Mouse (Mus musculus): ENCODE results near the gene Gm14226. TPM values are rescaled to one million over a fixed set of nuclear protein-coding genes. Genes with fewer than 3 reads are reported as not detected.
A peak's percentile ranks its signal among the peaks of the same experiment; 100 is the strongest.
"Not testable (repeated sequence)": the region's sequence is repeated elsewhere in the genome, so short reads cannot be mapped to it uniquely, and the experiment has no call there.

Gm14226 gene
- polyA plus RNA-seq, 1 experiment from 2014 or later: 0.31 TPM

- 86% methylated on average over 2 of the region's 2 CpGs for WGBS
- Histone ChIP-seq H3K9me3 (no peaks in the 10 kb centered on the region), H3K27ac (no peak overlapping the region), H3K36me3 (no peaks in the 10 kb centered on the region), H3K4me3 (no peak overlapping the region), H3K4me1 (replicated peaks) (peaks cover 16% of the 10 kb centered on the region), H3K27me3 (ENCODE audit: insufficient read depth, poor library complexity, severe bottlenecking) (no peaks in the 10 kb centered on the region)
- DNase-seq (ENCODE audit: low spot score): no peak
Measured at GRCm38 (mm10) chr2:155052681-155053080, 34.6 kb downstream of the Gm14226 start.

- H3K4me1 ChIP-seq (replicated peaks): peaks cover 16% of the 10 kb centered on the region
- H3K27me3 ChIP-seq (ENCODE audit: insufficient read depth, poor library complexity, severe bottlenecking); DNase-seq (ENCODE audit: low spot score); H3K36me3 ChIP-seq; H3K4me3 ChIP-seq; H3K27ac ChIP-seq; H3K9me3 ChIP-seq: not testable (repeated sequence)
- 91% methylated on average over 8 of the region's 8 CpGs for WGBS
Measured at GRCm38 (mm10) chr2:155053512-155053911, 35.4 kb downstream of the Gm14226 start.

- H3K4me1 ChIP-seq (replicated peaks): peaks cover 16% of the 10 kb centered on the region
- DNase-seq (ENCODE audit: low spot score): no peak
- H3K27ac ChIP-seq: no peak overlapping the region
- H3K9me3 ChIP-seq: no peaks in the 10 kb centered on the region
- no peaks in the 10 kb centered on the region for H3K27me3 ChIP-seq (ENCODE audit: insufficient read depth, poor library complexity, severe bottlenecking)
- peaks cover 8% of the 10 kb centered on the region for H3K36me3 ChIP-seq
- WGBS: 71% methylated on average over 3 of the region's 3 CpGs
- H3K4me3 ChIP-seq: no peak overlapping the region
Measured at GRCm38 (mm10) chr2:155054672-155055071, 36.6 kb downstream of the Gm14226 start.

- Histone ChIP-seq H3K4me1 (replicated peaks) (peaks cover 8% of the 10 kb centered on the region), H3K9me3 (no peaks in the 10 kb centered on the region), H3K27me3 (ENCODE audit: insufficient read depth, poor library complexity, severe bottlenecking) (no peaks in the 10 kb centered on the region), H3K27ac (no peak overlapping the region), H3K36me3 (peaks cover 16% of the 10 kb centered on the region), H3K4me3 (no peak overlapping the region)
- 74% methylated on average over 5 of the region's 5 CpGs for WGBS
- no peak for DNase-seq (ENCODE audit: low spot score)
Measured at GRCm38 (mm10) chr2:155056076-155056578, 38.1 kb downstream of the Gm14226 start.

GRCm38 (mm10) chr2:155057361-155057760 lies 39.3 kb downstream of the Gm14226 start:
- Histone ChIP-seq H3K27ac (no peak overlapping the region), H3K27me3 (ENCODE audit: insufficient read depth, poor library complexity, severe bottlenecking) (no peaks in the 10 kb centered on the region), H3K4me3 (no peak overlapping the region), H3K36me3 (peaks cover 29% of the 10 kb centered on the region), H3K9me3 (no peaks in the 10 kb centered on the region), H3K4me1 (replicated peaks) (no peaks in the 10 kb centered on the region)
- no peak for DNase-seq (ENCODE audit: low spot score)
- 69% methylated on average over 1 of the region's 1 CpGs for WGBS

- Histone ChIP-seq H3K27ac (no peak overlapping the region), H3K4me3 (no peak overlapping the region), H3K36me3 (peaks cover 38% of the 10 kb centered on the region), H3K4me1 (replicated peaks) (peaks cover 32% of the 10 kb centered on the region), H3K9me3 (no peaks in the 10 kb centered on the region), H3K27me3 (ENCODE audit: insufficient read depth, poor library complexity, severe bottlenecking) (peaks cover 7% of the 10 kb centered on the region; the same call in 1 of the 2 replicates)
- WGBS: 90% methylated on average over 9 of the region's 9 CpGs
- no peak for DNase-seq (ENCODE audit: low spot score)
Measured at GRCm38 (mm10) chr2:155071027-155071426, 53.0 kb downstream of the Gm14226 start.

- no peak for DNase-seq (ENCODE audit: low spot score)
- H3K4me3 ChIP-seq: peak overlapping the region; percentile 68
- WGBS: 87% methylated on average over 8 of the region's 8 CpGs
- H3K27ac ChIP-seq: peak overlapping the region; percentile 92; the same call in 1 of the 2 replicates
- no peaks in the 10 kb centered on the region for H3K9me3 ChIP-seq
- H3K36me3 ChIP-seq: peaks cover 23% of the 10 kb centered on the region
- H3K4me1 ChIP-seq (replicated peaks): peaks cover 32% of the 10 kb centered on the region
- peaks cover 7% of the 10 kb centered on the region; the same call in 1 of the 2 replicates for H3K27me3 ChIP-seq (ENCODE audit: insufficient read depth, poor library complexity, severe bottlenecking)
Measured at GRCm38 (mm10) chr2:155072353-155073145, 54.5 kb downstream of the Gm14226 start.

GRCm38 (mm10) chr2:155073347-155073746 lies 55.3 kb downstream of the Gm14226 start:
- Histone ChIP-seq H3K9me3 (no peaks in the 10 kb centered on the region), H3K4me1 (replicated peaks) (peaks cover 32% of the 10 kb centered on the region), H3K27me3 (ENCODE audit: insufficient read depth, poor library complexity, severe bottlenecking) (peaks cover 7% of the 10 kb centered on the region; the same call in 1 of the 2 replicates), H3K27ac (peak overlapping the region; percentile 92), H3K36me3 (peaks cover 15% of the 10 kb centered on the region), H3K4me3 (peak overlapping the region; percentile 68)
- DNase-seq (ENCODE audit: low spot score): no peak
- 34% methylated on average over 3 of the region's 3 CpGs for WGBS

GRCm38 (mm10) chr2:155073978-155074765 lies 56.1 kb downstream of the Gm14226 start, which contains the start of gene Ahcy:
Gene Ahcy, minus strand, starts transcription at chr2:155074497.
- Histone ChIP-seq H3K4me1 (replicated peaks) (peaks cover 32% of the 10 kb centered on the region), H3K4me3 (peak within 1 kb of the TSS; percentile 68), H3K27ac (peak within 1 kb of the TSS; percentile 92), H3K36me3 (peaks cover 7% of the 10 kb centered on the region), H3K27me3 (ENCODE audit: insufficient read depth, poor library complexity, severe bottlenecking) (peaks cover 7% of the 10 kb centered on the region; the same call in 1 of the 2 replicates), H3K9me3 (no peaks in the 10 kb centered on the region)
- WGBS: under 1% methylated on average over 56 of the region's 56 CpGs
- DNase-seq (ENCODE audit: low spot score): peak; percentile 94

- no peak for DNase-seq (ENCODE audit: low spot score)
- 19% methylated on average over 12 of the region's 12 CpGs for WGBS
- Histone ChIP-seq H3K4me1 (replicated peaks) (peaks cover 32% of the 10 kb centered on the region), H3K36me3 (peaks cover 3% of the 10 kb centered on the region; the same call in 1 of the 2 replicates), H3K27me3 (ENCODE audit: insufficient read depth, poor library complexity, severe bottlenecking) (peaks cover 7% of the 10 kb centered on the region; the same call in 1 of the 2 replicates), H3K27ac (peak overlapping the region; percentile 92), H3K9me3 (no peaks in the 10 kb centered on the region), H3K4me3 (peak overlapping the region; percentile 68)
Measured at GRCm38 (mm10) chr2:155074766-155075330, 56.8 kb downstream of the Gm14226 start.

GRCm38 (mm10) chr2:155075649-155076048 lies 57.6 kb downstream of the Gm14226 start:
- H3K27me3 ChIP-seq (ENCODE audit: insufficient read depth, poor library complexity, severe bottlenecking): peaks cover 7% of the 10 kb centered on the region; the same call in 1 of the 2 replicates
- 87% methylated on average over 6 of the region's 6 CpGs for WGBS
- no peak overlapping the region for H3K4me3 ChIP-seq
- no peak for DNase-seq (ENCODE audit: low spot score)
- H3K9me3 ChIP-seq: no peaks in the 10 kb centered on the region
- peaks cover 32% of the 10 kb centered on the region for H3K4me1 ChIP-seq (replicated peaks)
- no peak overlapping the region for H3K27ac ChIP-seq
- H3K36me3 ChIP-seq: peaks cover 3% of the 10 kb centered on the region; the same call in 1 of the 2 replicates
